Mouse (Mus musculus) limb, embryonic 13.5 days (tissue): Measurements from ENCODE around the gene Gm2916. TPM values are rescaled to one million over a fixed set of nuclear protein-coding genes. Genes with fewer than 3 reads are reported as not detected.
"Not testable (repeated sequence)": the region's sequence is repeated elsewhere in the genome, so short reads cannot be mapped to it uniquely, and the experiment has no call there.

Source experiments
- ATAC-seq: fragments of 200-750 bp; cut with Nextera tagmentation; 2 replicates; pipeline ENCODE4 v1.8.0; 2017; ENCODE audit warnings: low read depth, moderate number of reproducible peaks, moderate TSS enrichment; ENCODE audit not compliant: low FRiP score
- H3K27ac ChIP-seq: fragments of 300-500 bp; sonication (generic); 2 replicates; pipeline ENCODE4 v1.5.1; 2015; ENCODE audit warnings: inconsistent platforms, mild to moderate bottlenecking, moderate library complexity
- H3K27me3 ChIP-seq: fragments of 300-500 bp; sonication (generic); 2 replicates; pipeline ENCODE4 v1.6.1; 2015; ENCODE audit warnings: mild to moderate bottlenecking, inconsistent platforms
- H3K36me3 ChIP-seq: fragments of 300-500 bp; sonication (generic); 2 replicates; pipeline ENCODE4 v1.6.1; 2015; ENCODE audit warnings: inconsistent platforms, mild to moderate bottlenecking, moderate library complexity
- H3K4me1 ChIP-seq: fragments of 300-500 bp; sonication (generic); 2 replicates; pipeline ENCODE4 v1.6.1; 2015; ENCODE audit warnings: inconsistent platforms
- H3K4me2 ChIP-seq: fragments of 300-500 bp; sonication (generic); replicated peaks from 2 replicates; pipeline ENCODE4 v1.6.1; 2015; ENCODE audit warnings: inconsistent platforms, mild to moderate bottlenecking, moderate library complexity
- H3K4me3 ChIP-seq: fragments of 300-500 bp; sonication (generic); 2 replicates; pipeline ENCODE4 v1.5.1; 2015; ENCODE audit warnings: moderate library complexity, mild to moderate bottlenecking, inconsistent platforms
- H3K9ac ChIP-seq: fragments of 300-500 bp; sonication (generic); 2 replicates; pipeline ENCODE4 v1.6.1; 2015; ENCODE audit warnings: mild to moderate bottlenecking, inconsistent platforms
- H3K9me3 ChIP-seq: fragments of 300-500 bp; sonication (generic); 2 replicates; pipeline ENCODE4 v1.6.1; 2016; ENCODE audit warnings: inconsistent platforms
- WGBS: fragments of 180-500 bp; shearing (Covaris S2); methylation state at CpG from one replicate; pipeline ENCODE4 v1.1.7; 2015; 5-methylcytosine and 5-hydroxymethylcytosine counted together
- polyA plus RNA-seq: library from polyadenylated mRNA; unstranded; fragments of >200 nt; fragmentation: Nextera tagmentation; extraction: Ambion mirVana; gene quantifications from 2 replicates; pipeline ENCODE4 v1.2.1, GENCODE M21; 2015

Gene Gm2916
- not detected in 2 replicates for polyA plus RNA-seq

GRCm38 (mm10) chr14:3883872-3884271, at the start of gene Gm2916:
Gm2916 (plus strand) TSS chr14:3884172.
- ATAC-seq, H3K9ac ChIP-seq, H3K4me2 ChIP-seq, H3K36me3 ChIP-seq, H3K27ac ChIP-seq, H3K4me1 ChIP-seq, H3K4me3 ChIP-seq, H3K27me3 ChIP-seq, H3K9me3 ChIP-seq: not testable (repeated sequence)
- no CpG with 5 or more reads among the region's 1 CpGs for WGBS

GRCm38 (mm10) chr14:3845945-3846344, 38.0 kb upstream of the Gm2916 start, which contains the start of gene Gm3033:
Gm3033 (plus strand) TSS chr14:3846245.
- H3K4me3 ChIP-seq, H3K4me2 ChIP-seq, H3K4me1 ChIP-seq, H3K27ac ChIP-seq, ATAC-seq, H3K9ac ChIP-seq, H3K36me3 ChIP-seq, H3K9me3 ChIP-seq, H3K27me3 ChIP-seq: not testable (repeated sequence)
- no CpG with 5 or more reads among the region's 2 CpGs for WGBS

GRCm38 (mm10) chr14:3931456-3931855, 47.5 kb downstream of the Gm2916 start, which contains the start of gene Gm3029:
Gm3029 (plus strand) TSS chr14:3931756.
- H3K9ac ChIP-seq, H3K27ac ChIP-seq, H3K4me2 ChIP-seq, H3K36me3 ChIP-seq, H3K9me3 ChIP-seq, H3K4me1 ChIP-seq, H3K27me3 ChIP-seq, ATAC-seq, H3K4me3 ChIP-seq: not testable (repeated sequence)
- 69% methylated on average over 2 of the region's 2 CpGs for WGBS

GRCm38 (mm10) chr14:3963247-3963646, 79.3 kb downstream of the Gm2916 start, which contains the start of gene Gm3095:
Gm3095 (plus strand) TSS chr14:3963547.
- not testable (repeated sequence) for ATAC-seq, H3K4me3 ChIP-seq, H3K27me3 ChIP-seq, H3K4me1 ChIP-seq, H3K27ac ChIP-seq, H3K36me3 ChIP-seq, H3K9ac ChIP-seq, H3K9me3 ChIP-seq, H3K4me2 ChIP-seq
- WGBS = no CpG with 5 or more reads among the region's 2 CpGs

Other genes starting within 250 kb of the Gm2916 start
- gene Gm3012, start 249.7 kb upstream of the Gm2916 start, polyA plus RNA-seq = not detected in 2 replicates
- gene Gm3020, start 232.1 kb upstream of the Gm2916 start, polyA plus RNA-seq = 0.86 and 1.3 TPM in 2 replicates
- not detected in 2 replicates for gene Gm3043, start 195.4 kb upstream of the Gm2916 start, polyA plus RNA-seq
- 0.63 TPM in 1 of 2 replicates, not detected in the other for gene Gm3002, start 74.1 kb upstream of the Gm2916 start, polyA plus RNA-seq
- gene Gm3033, start 37.9 kb upstream of the Gm2916 start, polyA plus RNA-seq = 0.17 TPM in 1 of 2 replicates, not detected in the other
- gene Gm3029, start 47.6 kb downstream of the Gm2916 start, polyA plus RNA-seq = not detected in 2 replicates
- gene Gm3095, start 79.4 kb downstream of the Gm2916 start, polyA plus RNA-seq = not detected in 2 replicates
- not detected in 2 replicates for gene Gm3099, start 114.2 kb downstream of the Gm2916 start, polyA plus RNA-seq
- 0.19 and 0.28 TPM in 2 replicates for gene Gm5796, start 139.8 kb downstream of the Gm2916 start, polyA plus RNA-seq
- gene Gm3115, start 199.9 kb downstream of the Gm2916 start, polyA plus RNA-seq = not detected in 2 replicates
- gene Gm8108, start 226.4 kb downstream of the Gm2916 start, polyA plus RNA-seq = 0.18 TPM in 1 of 2 replicates, not detected in the other